Mouse (Mus musculus) liver, embryonic 14.5 days (tissue): Measurements from ENCODE around the gene Phactr1. TPM values are rescaled to one million over a fixed set of nuclear protein-coding genes. Genes with fewer than 3 reads are reported as not detected.

Source experiments
- ATAC-seq: fragments of 200-750 bp; cut with Nextera tagmentation; 2 replicates; pipeline ENCODE4 v1.8.0; 2017; ENCODE audit warnings: moderate number of reproducible peaks, mild to moderate bottlenecking, moderate library complexity; ENCODE audit not compliant: insufficient read depth
- DNase-seq, 3 experiments: peaks; one replicate each; pipeline ENCODE4 v3.0.0-alpha.2; 2012 to 2013; ENCODE audit warnings: low read depth in 3 of 3, low spot score in 3 of 3
- H3K27ac ChIP-seq: fragments of 300-500 bp; sonication (generic); 2 replicates; pipeline ENCODE4 v1.5.1; 2014; ENCODE audit warnings: moderate library complexity, mild to moderate bottlenecking, control low read depth, inconsistent platforms
- H3K27me3 ChIP-seq: fragments of 300-500 bp; sonication (generic); 2 replicates; pipeline ENCODE4 v1.6.1; 2014; ENCODE audit warnings: mild to moderate bottlenecking, low read length, moderate library complexity; ENCODE audit not compliant: control insufficient read depth, insufficient read depth
- H3K36me3 ChIP-seq: fragments of 300-500 bp; sonication (generic); replicated peaks from 2 replicates; pipeline ENCODE4 v1.6.1; 2014; ENCODE audit warnings: low read depth; ENCODE audit not compliant: control insufficient read depth, insufficient read depth
- H3K4me1 ChIP-seq, 2 experiments: fragments of 200-500 bp in 1 of 2; fragments of 300-500 bp in 1 of 2; sonication (generic) in 1 of 2; replicated peaks; 2 replicates each; pipeline ENCODE4 v1.6.1; 2012 to 2014; ENCODE audit warnings: antibody characterized with exemption in 1 of 2, inconsistent platforms in 1 of 2, low read length in 1 of 2; ENCODE audit not compliant: control insufficient read depth in 2 of 2, insufficient read depth in 2 of 2
- H3K4me2 ChIP-seq: fragments of 300-500 bp; sonication (generic); 2 replicates; pipeline ENCODE4 v1.6.1; 2014; ENCODE audit warnings: low read depth, mild to moderate bottlenecking, control low read depth, moderate library complexity
- H3K4me3 ChIP-seq, 2 experiments: fragments of 200-500 bp in 1 of 2; fragments of 300-500 bp in 1 of 2; sonication (generic) in 1 of 2; 2 replicates each; pipeline ENCODE4 v1.5.1; 2012 to 2014; ENCODE audit warnings: low read depth in 2 of 2, low read length in 2 of 2, mild to moderate bottlenecking in 2 of 2, control low read depth in 1 of 2, inconsistent platforms in 1 of 2, moderate library complexity in 1 of 2; ENCODE audit not compliant: insufficient read depth in 1 of 2
- H3K9ac ChIP-seq: fragments of 300-500 bp; sonication (generic); replicated peaks from 2 replicates; pipeline ENCODE4 v1.6.1; 2014; ENCODE audit warnings: mild to moderate bottlenecking, control low read depth, moderate library complexity
- H3K9me3 ChIP-seq: fragments of 300-500 bp; sonication (generic); 2 replicates; pipeline ENCODE4 v1.6.1; 2016; ENCODE audit warnings: low read length, mixed read lengths; ENCODE audit not compliant: control insufficient read depth
- CTCF ChIP-seq: IDR thresholded peaks from 2 replicates; pipeline ENCODE4 v1.5.1; 2016; ENCODE audit warnings: antibody characterized with exemption, low read depth, control low read depth
- EP300 ChIP-seq: IDR thresholded peaks from 2 replicates; pipeline ENCODE4 v1.6.1; 2016; ENCODE audit warnings: antibody characterized with exemption, low read depth
- WGBS: fragments of 180-500 bp; shearing (Covaris S2); extraction: QIAGEN DNeasy Blood & Tissue Kit; methylation state at CpG from one replicate; pipeline ENCODE4 v1.1.7; 2014; ENCODE audit not compliant: insufficient replicate concordance; 5-methylcytosine and 5-hydroxymethylcytosine counted together
- polyA plus RNA-seq, 2 experiments: library from polyadenylated mRNA; depleted of rRNA in 1 of 2; stranded (reverse) in 1 of 2; unstranded in 1 of 2; fragments of >200 nt; fragmentation: Nextera tagmentation in 1 of 2; extraction: Ambion mirVana in 1 of 2; gene quantifications; 2 replicates each; pipeline versions ENCODE4 v1.2.1 to v1.2.3; 2012 to 2014

The Phactr1 gene
- polyA plus RNA-seq, 2 experiments = 0.15 to 0.21 TPM

DNA sequence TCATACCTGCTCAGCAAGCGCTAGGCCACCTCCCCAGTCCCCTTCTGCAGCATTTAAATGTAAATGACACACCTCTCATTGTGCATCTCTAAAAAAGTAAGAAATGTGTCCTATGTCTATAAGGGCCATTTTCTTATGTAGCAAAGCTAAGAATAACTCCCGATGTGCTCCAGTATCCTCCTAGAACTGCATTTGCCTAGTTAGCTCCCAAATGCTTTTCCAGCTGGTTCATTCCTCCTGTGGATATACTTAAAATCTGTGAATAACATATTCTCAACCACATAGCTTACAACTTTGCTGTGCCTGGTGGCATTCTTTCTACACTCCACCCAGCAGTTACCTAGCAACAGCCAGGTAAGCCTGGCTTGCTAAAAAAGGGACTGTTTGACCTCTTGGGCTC is 349.8 kb downstream of the Phactr1 start:
- H3K36me3 ChIP-seq = no peaks in the 10 kb centered on the region
- 51% methylated on average over 2 of the region's 2 CpGs for WGBS
- no peak overlapping the region for H3K27ac ChIP-seq
- H3K9me3 ChIP-seq = no peaks in the 10 kb centered on the region
- H3K27me3 ChIP-seq = no peaks in the 10 kb centered on the region
- H3K9ac ChIP-seq = no peak overlapping the region
- TF ChIP-seq EP300 = no peak
- TF ChIP-seq CTCF = no peak
- H3K4me1 ChIP-seq = no peaks in the 10 kb centered on the region
- DNase-seq (no peak), ATAC-seq (no peak)
- no peak overlapping the region for H3K4me2 ChIP-seq
- no peak overlapping the region for H3K4me3 ChIP-seq

DNA sequence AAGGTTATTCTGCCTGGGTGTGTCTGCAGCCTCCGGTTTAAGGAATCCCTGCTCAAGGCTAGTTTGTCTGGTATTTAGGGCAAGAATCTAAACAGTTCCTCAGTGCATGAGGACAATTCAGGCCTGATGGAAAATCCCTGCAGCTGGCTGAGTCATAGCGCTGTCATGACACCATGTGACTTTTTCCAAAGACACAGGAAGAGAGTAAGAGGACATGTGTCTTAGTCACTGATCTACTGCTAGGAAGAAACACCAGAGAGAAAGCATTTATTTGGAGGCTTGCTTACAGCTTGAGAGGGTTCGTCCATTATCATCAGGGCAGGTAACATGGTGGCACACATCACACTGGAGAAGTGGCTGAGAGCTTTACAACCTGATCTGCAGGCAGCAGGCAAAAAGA is 352.0 kb downstream of the Phactr1 start:
- Histone ChIP-seq H3K4me1 (no peaks in the 10 kb centered on the region), H3K9me3 (no peaks in the 10 kb centered on the region), H3K4me2 (no peak overlapping the region), H3K4me3 (no peak overlapping the region), H3K27ac (no peak overlapping the region), H3K9ac (no peak overlapping the region), H3K36me3 (no peaks in the 10 kb centered on the region), H3K27me3 (no peaks in the 10 kb centered on the region)
- DNase-seq = no peak
- 63% methylated on average over 3 of the region's 3 CpGs for WGBS
- TF ChIP-seq CTCF (no peak), EP300 (no peak)
- no peak for ATAC-seq

DNA sequence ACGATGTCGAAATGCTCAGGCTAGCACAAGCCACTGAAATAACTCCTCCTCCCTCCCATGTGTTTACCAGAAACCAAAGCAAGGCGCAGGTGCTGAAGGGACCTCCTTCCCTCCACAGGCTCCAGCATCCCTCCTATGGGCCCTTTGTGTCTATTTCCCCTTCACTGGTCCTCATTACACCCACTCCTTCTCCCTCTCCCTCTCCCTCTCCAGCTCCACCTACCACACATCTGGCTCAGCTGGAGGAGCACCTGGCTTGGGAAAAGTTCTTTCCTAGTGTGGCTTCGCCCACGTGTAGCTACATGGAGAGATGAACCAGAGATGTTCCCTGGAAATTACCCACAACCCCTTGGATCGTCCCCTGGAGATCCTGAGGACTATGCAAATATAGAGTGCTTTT is 356.1 kb downstream of the Phactr1 start:
- no peak overlapping the region for H3K4me3 ChIP-seq
- no peaks in the 10 kb centered on the region for H3K4me1 ChIP-seq
- H3K27ac ChIP-seq = no peak overlapping the region
- H3K36me3 ChIP-seq = no peaks in the 10 kb centered on the region
- no peak for ATAC-seq
- no peak overlapping the region for H3K9ac ChIP-seq
- no peak for DNase-seq
- no peaks in the 10 kb centered on the region for H3K9me3 ChIP-seq
- TF ChIP-seq CTCF (no peak), EP300 (no peak)
- H3K27me3 ChIP-seq = no peaks in the 10 kb centered on the region
- WGBS = 50% methylated on average over 6 of the region's 6 CpGs
- H3K4me2 ChIP-seq = no peak overlapping the region

DNA sequence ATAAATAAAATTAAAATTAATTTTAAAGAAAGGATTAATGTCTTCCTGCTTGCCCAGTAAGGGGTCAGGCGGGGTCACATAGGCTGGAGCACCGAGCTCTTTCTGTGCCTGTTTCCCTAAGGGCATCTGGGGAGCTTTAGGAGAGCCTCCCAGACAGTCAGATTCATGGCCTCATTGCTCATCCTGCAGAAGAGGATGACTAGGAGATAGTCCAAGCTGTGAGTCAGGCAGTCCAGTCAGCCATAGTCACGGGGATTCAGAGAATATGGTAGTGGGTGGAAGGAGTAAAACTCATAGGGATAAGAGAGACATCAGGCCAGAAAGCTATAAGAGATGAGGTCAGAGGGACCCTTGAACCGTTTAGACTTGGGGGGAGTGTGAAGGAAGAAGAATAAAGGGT is 362.3 kb downstream of the Phactr1 start:
- Histone ChIP-seq H3K4me2 (no peak overlapping the region), H3K9me3 (no peaks in the 10 kb centered on the region), H3K4me1 (no peaks in the 10 kb centered on the region), H3K9ac (no peak overlapping the region), H3K4me3 (no peak overlapping the region), H3K27ac (no peak overlapping the region), H3K27me3 (no peaks in the 10 kb centered on the region), H3K36me3 (no peaks in the 10 kb centered on the region)
- 53% methylated on average over 4 of the region's 4 CpGs for WGBS
- DNase-seq (no peak), ATAC-seq (no peak)
- TF ChIP-seq CTCF (no peak), EP300 (no peak)

DNA sequence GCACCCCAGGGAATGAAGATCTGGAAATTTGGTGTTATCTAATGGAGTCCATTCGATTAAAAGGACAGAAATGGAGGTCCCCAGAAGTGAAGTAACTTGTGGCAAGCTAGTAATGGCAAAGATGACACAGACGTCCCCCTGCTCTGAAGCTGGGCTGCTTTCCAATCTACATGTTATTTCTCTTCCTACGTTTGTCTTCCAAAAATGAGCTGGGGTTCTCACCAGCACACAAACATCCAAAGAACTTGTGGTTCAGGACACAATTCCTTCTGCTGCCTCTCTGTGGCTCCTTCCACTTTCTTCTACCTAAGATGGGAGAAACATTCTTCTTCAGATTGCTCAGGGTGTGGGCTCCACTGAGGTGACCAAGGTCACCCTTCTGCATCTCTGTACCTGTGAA is 368.1 kb downstream of the Phactr1 start:
- no peaks in the 10 kb centered on the region for H3K9me3 ChIP-seq
- H3K4me2 ChIP-seq = no peak overlapping the region
- no peaks in the 10 kb centered on the region for H3K27me3 ChIP-seq
- H3K27ac ChIP-seq = no peak overlapping the region
- ATAC-seq (no peak), DNase-seq (no peak)
- H3K4me3 ChIP-seq = no peak overlapping the region
- no peaks in the 10 kb centered on the region for H3K36me3 ChIP-seq
- no peaks in the 10 kb centered on the region for H3K4me1 ChIP-seq
- no peak overlapping the region for H3K9ac ChIP-seq
- no peak for TF ChIP-seq EP300
- no peak for TF ChIP-seq CTCF
- WGBS = 41% methylated on average over 3 of the region's 3 CpGs
